Mouse (Mus musculus) kidney, postnatal 10 days (tissue): ENCODE measurements at regions not wholly inside any gene's neighbourhood (a gene's known extent, or its start where the extent isn't known, plus 50 kb on each side); places are given as distances from the start of the nearest gene placed in this dataset.
A peak's percentile ranks its signal among the peaks of the same experiment; 100 is the strongest.

Experiments used
- DNase-seq: peaks from one replicate; pipeline ENCODE4 v3.0.0; 2021; ENCODE audit warnings: mixed read lengths

DNA sequence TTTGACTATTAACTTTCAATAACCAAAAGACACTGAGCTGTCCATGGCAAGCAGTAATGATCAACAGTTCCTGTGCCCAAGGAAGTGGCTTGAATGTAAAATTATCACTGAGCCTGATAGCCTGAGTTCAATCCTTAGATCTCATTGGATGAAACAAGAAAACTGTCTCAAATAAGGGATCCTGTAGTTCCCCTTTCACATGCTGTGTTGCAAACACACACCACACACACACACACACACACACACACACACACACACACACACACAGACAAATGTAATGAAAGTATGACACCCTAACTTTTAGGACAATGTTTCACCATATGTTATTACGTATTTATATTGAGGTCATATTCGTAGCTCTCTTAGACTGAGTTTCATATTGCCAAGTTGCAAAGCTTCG is 1032.7 kb upstream of the Zeb2 start:
- no peak for DNase-seq

DNA sequence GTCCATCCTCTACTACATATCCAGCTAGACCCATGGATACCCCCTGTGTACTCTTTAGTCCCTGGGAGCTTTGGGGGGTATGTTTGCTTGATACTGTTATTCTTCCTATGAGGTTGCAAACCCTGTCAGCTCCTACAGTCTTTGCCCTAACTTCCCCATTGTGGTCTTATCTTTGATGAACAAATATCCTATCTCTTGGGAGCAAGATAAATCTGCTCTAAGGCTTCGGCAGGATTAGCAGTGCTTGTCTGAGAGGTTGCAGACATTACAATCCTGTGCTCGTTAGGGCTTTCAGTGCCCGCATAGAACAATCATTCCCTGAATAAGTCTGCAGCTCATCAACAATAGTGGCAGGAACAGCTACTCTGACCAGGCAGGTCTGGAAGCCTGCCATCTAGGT is 1002.7 kb upstream of the Zeb2 start:
- DNase-seq: no peak

DNA sequence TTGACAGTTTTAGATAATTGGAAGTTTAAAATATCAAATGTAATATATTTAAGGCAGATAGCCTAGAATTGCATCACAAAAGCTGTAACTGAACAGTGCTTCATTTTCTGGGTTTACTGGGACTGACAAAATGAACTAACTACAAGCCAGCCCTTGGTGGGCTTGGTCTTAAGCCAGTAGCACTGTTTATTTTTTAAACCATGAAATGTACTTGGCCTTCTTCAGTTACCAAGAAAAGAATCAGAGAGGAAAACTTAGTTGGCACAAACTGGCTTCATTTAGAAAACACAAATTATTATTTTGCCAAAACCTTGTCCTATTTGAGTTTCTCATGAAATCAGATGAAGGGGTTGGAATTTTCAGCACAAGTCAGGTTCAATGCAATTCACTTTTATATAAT is 989.8 kb upstream of the Zeb2 start:
- DNase-seq: no peak

DNA sequence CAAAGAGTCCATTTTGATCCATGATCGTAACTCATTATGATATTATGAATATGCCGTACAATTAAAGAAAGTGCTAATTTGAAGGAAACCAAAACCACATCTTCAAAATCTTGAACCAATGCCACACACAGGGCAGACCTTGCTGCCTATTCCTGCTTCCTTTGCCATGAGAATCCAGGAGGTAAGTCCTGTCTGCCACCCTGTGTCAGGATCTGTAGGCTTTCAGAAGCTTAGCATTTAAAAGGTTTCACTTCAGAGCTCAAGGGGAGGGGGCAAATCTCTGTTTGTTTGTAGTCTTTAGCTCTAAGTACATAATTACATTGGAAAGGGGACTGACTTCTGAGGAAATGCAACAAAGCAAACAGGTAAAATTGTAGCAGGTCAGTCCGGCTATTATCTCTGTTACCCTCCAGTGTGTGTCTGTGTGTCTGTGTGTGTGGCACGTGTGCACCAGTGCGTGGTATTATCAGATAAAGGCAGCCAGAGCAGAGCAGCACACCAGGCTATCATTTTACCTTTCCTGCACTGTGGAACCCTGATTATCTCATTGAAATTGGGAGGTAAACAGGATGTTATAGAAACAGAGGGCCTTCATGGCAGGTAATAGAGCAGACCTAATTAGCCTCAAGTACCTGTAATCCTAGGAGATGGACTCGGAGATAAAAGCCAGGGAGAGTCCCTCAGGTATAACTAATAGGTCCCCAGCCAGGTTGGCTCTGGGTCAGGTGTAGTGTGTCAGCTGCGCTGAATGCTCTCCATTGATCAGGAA is 948.0 kb upstream of the Zeb2 start:
- DNase-seq: no peak

DNA sequence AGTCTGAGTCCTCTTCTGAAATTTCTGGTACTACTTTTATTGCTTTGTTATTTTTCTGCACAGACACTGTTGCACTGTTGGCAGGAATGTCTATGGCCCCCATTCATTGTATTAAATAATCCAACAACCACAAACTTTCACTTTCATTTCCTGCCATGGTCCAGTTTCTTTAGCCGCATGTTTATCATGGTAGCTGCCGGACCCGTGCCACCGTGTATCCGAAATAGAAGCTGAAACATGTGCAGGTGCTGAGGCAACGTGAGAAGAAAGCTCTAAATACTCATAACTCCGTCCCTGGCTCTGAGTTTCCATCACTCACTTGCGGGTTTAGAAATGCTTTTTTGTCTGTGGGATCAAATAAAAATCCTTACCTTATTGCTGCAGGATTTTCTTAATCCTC is 938.5 kb upstream of the Zeb2 start:
- no peak for DNase-seq

DNA sequence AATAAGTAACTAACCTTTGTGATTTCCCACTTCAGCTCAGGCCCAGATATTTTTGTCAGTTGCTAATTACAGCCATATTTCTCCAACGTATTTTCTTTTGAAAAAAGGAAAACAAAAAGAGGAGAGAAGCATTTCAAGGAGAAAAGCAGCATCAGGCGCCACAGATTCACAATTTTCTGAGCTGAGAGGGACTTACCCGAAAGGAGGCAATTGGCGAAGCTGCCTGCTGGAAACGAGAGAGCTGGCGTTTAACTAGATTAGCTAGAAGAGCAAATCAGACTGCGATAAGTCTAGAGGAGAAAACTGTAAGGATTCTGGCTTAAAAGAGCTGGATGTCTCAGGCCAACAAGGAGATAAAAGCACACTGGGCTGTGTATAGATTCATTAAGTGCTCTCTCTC is 937.7 kb upstream of the Zeb2 start:
- no peak for DNase-seq

DNA sequence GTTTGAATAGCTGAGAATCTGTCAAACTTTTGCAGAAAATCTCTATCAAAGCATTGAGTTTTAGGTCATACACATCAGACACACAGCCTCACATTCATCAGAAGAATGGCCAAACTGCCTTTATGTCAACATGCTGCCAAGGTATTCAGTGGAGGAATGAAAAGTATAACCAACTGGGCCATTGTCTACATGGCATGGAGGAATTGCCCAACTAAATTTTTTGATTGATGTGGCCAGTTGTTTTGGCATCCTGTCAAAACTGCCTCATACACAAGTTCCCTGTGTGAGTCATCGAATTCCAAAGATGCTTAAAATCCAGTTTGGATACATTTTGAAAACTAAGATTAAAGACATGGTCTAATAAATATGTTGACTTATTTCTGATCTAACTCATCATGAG is 904.7 kb upstream of the Zeb2 start:
- no peak for DNase-seq

DNA sequence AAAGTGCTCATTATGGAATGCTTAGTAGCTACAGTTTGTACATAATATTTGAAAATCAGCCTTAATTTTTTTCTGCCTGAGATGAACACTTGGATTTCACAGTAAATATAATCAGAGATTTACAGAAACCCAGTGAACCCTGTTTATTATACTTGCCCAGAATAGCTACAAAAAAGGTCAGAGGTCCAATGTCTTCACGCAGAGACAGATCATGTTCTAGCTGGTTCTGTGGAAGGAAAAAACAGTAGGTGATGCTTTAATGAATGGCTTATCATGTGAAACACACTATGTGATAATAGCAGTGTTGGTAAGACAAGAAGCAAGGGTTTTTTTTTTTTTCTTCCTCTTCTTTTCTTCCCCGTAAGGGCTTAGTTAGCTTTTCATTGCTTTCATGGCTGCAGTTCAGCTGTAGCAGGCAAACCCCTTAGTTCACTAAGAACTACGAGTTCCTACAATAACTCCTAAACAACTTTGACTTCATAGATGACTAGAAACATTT is 896.6 kb upstream of the Zeb2 start:
- no peak for DNase-seq

DNA sequence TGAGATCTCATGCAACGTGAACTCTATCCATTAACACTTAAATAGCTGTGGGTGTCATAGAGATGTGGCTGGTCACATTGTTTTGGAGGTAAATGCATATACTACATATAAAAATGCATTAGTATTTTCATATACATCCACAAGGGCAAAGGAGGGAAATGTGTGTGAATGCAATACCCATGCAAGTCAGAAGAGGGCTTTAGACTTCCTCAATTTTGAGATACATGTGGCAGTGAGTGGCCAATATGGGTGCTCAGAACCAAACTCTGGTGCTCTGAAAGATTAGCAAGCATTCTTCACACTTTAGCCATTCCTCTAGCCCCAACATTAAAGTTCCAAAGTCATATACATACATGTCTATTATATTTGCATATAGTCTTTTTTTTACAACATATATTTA is 895.5 kb upstream of the Zeb2 start:
- DNase-seq: no peak

DNA sequence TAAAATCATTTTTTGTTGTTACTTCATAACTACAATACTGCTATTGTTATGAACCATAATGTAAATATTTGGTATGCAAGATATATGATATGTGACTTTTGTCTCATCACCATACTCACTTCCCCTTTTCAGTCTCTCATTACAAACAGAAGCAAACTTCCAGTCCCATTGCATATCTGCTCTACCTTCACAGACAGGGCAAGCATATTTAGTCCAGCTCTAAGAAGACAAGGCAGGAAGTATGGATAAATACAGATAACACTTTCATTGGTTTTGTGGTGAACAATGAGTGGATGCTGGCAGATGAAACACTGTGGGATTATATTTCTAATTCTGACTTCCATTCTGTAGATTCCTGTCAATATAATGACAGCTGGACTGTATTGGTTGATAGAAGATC is 858.0 kb upstream of the Zeb2 start:
- DNase-seq: no peak

DNA sequence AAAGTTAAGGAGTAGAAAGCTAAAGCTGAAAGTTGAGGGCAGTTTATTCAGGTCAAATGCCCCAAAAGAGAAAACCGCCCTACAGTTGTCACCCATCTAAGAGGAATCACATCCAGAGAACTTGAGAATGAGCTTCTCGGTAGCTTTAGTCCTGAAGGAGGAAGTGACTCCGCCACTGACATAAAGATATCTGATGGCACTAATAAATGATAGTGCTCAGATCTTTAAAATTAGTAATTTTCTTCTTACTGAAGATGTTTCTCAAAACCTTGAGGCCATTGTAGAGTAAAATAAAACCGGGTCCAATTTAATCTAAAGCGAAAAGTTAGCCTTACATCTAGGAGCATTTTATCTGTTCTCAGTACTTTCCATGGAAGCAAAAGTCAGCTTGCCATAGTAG is 851.4 kb upstream of the Zeb2 start:
- DNase-seq: no peak

DNA sequence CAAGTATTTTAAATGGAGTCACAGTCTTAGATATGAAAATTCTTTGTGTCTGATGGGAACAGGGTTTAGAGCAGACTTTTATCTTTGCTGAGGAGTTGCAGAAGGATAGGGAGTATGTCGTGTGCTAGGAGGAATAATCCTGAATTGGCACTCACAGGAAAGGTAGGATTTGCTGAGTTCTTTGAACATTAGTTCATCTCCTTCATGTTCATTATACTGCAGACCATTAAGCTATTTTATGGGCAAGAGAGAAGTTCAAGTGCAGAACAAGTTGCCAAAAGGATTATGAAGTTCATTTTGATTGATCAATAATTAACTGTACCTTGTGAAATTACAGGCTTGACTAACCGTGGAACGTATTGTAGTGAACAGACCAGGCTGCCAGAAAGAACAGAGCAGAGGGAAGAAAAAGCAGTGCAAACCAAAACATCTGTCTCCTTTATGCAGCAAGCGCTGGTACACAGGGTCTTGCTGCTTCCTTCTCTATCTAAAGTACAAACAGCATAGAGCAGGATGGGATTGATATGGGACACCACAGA is 839.7 kb upstream of the Zeb2 start:
- no peak for DNase-seq

DNA sequence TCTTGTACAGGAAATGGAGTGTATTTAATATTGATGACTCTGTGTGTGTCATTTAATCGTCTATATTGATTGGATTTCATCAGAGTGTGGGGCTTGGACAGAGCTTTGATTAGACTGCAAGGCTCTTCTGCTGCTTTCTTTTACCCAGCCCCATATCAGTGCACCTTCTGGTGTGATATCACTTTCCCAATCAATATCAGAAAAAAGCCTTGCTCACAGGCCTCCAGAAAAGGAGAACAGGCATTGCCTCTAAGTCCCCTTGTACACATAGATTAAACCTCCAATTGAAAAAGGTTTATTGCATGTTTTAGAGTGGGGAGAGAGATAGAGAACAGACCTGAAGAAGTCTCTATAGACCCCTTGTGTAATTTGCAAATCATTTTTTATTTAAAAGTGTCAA is 831.6 kb upstream of the Zeb2 start:
- DNase-seq: no peak

DNA sequence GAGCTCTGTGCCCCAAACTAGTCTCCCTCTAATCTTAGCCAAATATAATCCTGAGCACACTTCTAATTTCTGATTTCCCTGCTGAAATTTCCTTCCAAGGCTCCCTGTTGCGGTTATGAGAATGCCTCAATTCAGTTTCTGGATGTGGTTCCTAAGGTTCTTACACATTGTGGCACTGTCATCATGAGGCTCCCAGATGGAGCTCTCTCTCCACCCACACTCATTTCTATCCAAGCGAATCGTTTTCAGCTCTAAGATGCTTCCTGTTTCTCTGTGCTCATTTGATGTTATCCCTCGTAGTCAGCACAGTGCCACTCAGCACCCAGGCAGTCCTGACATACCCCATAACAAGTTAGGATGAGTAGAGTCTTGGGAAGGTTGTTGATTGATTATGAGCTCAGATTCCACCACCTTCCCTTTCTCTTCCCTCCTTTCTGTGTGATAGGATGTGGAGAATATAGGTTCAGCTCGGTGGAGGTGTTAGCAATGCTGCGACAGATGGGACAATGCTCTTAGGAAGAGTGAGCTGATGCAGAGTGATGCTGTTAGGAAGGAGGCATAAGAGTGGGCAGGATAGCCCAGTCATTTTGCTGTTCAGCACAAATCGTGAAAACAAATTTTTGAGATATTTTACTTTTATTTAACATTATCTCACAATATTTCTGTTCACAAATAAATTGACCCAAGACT is 808.7 kb upstream of the Zeb2 start:
- DNase-seq: no peak

DNA sequence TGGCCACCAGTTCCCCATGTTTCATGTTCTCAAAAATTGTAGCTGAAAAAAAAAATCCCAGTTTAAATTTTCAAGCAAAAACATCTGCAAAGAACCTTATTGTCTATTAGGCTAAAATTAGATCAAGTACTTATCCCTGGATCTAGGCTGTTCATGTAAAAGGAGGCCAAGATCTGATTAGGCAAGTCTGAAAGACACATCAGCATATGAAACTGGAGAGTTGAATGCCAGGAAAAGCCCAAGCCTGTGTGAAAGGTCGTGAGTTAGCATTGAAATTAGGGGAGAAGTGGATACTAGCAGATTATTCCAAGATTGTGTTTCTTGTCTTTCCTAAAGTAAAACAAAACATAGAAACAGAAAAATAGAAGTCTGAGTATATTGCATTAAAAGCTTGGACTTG is 791.7 kb upstream of the Zeb2 start:
- DNase-seq: no peak

DNA sequence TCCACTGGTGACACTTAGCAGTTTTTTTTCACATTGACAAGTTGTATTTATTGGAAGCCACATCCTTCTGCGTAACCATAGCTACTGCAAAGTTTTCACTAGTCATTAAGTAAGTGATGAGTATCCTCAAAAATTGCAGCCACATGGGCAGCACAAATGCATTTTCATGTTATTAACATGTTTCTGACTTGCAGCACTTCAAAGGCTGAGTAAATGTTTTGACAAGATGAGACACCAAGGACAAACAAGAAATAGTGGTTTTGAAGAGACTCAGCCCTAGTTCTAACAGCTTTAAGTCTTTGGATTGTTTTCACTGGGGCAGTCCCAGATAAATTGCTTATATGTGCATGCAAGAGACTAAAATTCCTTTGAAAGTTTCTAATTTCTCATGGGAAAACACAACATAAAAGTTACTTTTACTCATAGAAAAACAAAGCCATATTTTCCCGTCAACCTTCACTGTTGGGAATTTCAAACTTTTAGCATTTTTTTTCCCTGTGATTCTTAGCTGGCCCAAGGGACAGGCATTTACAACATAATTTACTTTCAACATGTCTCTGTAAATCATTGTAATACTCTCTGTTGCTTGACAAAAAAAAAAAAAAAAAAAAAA is 787.5 kb upstream of the Zeb2 start:
- no peak for DNase-seq

DNA sequence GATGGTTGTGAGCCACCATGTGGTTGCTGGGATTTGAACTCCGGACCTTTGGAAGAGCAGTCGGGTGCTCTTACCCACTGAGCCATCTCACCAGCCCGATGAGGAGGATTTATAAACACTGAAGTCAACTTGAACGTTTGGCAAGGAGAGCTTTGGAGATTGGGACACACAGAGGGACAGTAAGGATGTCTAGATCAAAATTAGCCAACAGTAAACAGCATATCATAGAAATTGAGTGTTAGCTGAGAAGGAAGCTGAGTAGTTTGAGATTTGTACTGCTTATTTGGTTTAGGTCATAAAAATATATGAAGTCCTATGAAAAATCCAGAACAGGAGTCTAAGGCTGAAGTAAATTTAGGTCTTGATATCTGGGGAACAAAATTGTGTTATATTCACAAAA is 786.9 kb upstream of the Zeb2 start:
- no peak for DNase-seq

DNA sequence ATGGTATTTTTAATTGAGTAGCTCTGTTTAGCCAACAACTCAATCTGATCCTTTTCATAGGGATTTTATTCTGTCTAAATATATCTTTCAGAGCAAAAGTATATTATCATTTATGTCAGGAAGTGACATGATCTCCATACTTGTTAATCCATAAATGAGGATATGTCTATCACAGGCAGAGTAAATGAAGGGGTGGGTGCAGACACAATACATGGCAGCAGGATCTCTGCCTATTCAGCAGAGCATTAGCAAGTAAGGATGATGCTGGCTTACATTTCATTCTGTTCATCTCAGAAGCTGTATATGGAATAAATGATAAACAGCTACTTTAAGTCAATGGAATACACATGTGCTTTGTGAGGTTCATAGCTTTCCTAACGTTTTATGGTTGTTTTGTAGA is 786.2 kb upstream of the Zeb2 start:
- no peak for DNase-seq

DNA sequence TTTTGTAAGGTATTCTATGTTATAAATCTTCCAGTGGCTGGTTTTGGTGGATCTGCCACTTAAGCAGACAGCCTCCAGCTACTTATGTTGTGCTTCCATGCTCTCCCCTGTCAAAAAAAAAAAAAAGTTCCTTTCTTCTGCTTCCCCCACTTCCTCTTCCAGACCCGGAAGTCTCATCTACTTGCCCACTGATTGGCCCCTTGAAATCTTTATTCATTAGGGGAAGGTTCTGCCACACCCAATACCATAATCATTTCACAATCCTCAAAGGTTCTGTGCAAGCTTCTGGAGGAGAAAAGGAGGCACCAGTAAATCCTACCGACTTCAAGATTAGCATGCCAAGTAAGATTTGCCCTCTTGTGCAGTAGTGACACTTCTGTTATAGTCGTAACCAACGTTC is 784.7 kb upstream of the Zeb2 start:
- DNase-seq: no peak

DNA sequence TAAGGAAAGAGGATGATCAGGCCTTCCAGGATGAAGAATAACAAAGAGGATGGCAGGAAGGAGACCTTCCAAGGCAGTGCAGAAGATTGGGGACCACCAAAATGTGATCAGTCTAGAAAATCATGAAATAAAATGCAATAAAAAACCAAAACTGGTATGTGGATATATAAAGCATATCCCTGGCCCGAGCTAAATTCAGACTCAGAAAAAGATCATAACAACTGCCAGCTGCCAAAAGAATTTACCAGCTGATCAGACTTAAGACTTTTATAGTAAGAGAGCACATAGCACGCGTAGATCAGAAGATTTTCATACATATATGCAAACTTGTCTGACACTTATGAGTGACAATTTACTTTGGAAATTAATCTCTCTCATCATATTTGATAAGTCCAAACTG is 767.5 kb upstream of the Zeb2 start:
- DNase-seq: no peak

DNA sequence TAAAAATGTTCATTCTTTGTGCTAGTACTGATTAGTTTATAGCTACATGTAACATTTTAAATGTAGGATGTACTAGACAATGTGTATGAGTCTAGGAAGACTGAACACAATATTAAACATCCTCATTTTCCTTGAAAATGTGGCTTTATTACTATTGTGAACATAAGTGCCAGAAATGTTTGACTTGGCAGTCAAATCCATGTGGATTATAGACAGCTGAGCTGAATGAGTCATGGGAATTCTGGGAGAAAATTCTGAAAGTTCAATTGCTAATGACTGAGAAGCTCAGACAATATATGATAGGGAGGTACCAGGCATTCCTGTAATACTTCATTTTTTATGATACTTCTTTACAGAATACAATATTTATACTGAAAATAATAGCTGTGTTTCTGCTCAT is 761.5 kb upstream of the Zeb2 start:
- no peak for DNase-seq

DNA sequence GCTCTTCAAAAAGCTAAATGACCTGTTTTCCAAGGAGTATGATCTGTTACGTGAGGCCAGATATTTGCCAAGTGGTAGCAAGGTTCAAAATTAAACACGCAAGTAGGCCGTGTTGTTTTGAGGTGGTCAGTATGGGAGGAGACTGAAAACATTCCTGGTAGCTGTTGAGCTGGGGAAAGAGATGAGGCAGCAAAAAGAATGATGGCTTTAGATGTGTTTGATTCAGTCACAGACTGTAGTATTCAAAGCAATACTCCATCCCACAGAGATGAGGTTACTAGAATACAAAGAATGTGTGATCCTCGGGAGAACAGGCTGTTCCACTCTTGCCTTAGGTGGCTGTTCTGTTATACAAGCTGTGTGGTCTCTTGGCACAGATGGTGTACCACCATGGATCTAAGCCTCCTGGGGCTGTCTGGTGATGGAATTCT is 742.7 kb upstream of the Zeb2 start:
- peak; percentile 15 for DNase-seq

DNA sequence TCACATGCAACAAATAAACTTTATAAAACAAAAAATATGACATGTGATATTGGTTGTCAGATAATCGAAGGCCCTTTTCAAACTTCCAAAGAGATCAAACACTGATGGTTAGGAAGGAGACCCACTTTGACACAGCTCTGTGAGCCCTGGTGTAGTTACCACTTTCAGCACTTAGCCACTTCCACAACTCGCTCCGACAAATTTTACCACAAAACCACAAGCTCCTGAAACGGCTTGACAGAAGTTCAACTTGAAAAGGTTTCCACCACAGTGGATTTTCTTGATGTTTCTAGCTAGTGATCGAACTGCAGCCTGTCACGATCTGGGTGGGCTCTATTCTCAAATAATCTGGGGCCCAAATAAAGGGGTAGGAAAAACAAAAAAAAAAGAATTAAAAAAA is 742.2 kb upstream of the Zeb2 start:
- no peak for DNase-seq

DNA sequence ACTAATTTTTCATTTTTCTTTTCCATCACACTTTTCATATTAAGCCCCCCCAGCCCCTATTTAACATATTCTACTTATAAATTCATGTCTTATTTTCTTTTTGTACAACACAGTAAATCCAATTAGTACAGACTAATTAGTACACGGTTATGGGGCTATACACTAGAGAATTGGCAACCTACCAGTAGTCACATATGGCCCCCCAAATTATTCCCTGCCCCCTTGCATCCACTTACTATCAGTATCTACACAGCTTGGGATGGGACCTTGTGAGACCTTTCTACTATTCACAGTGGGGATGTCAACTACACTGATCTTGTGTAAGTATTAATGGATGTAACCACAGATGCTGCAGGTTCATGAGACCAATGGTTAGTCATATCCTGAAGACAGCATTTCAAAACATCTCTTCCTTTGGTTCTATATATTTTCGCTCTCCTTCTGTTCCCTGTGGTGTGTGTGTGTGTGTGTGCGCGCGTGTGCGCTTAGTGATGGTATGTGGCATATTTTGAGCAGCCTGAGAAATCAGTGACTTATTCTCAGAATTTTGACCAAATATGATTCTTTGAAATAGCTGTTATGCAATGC is 732.9 kb upstream of the Zeb2 start:
- no peak for DNase-seq
